Mouse (Mus musculus) urinary bladder, postnatal 36 days (tissue): ENCODE data around the gene Abcc3.

Experiments used
- DNase-seq, 2 experiments: peaks; one replicate each; pipeline ENCODE4 v3.0.0; 2022; ENCODE audit warnings: low spot score in 2 of 2, mixed read lengths in 1 of 2

Abcc3 gene

DNA sequence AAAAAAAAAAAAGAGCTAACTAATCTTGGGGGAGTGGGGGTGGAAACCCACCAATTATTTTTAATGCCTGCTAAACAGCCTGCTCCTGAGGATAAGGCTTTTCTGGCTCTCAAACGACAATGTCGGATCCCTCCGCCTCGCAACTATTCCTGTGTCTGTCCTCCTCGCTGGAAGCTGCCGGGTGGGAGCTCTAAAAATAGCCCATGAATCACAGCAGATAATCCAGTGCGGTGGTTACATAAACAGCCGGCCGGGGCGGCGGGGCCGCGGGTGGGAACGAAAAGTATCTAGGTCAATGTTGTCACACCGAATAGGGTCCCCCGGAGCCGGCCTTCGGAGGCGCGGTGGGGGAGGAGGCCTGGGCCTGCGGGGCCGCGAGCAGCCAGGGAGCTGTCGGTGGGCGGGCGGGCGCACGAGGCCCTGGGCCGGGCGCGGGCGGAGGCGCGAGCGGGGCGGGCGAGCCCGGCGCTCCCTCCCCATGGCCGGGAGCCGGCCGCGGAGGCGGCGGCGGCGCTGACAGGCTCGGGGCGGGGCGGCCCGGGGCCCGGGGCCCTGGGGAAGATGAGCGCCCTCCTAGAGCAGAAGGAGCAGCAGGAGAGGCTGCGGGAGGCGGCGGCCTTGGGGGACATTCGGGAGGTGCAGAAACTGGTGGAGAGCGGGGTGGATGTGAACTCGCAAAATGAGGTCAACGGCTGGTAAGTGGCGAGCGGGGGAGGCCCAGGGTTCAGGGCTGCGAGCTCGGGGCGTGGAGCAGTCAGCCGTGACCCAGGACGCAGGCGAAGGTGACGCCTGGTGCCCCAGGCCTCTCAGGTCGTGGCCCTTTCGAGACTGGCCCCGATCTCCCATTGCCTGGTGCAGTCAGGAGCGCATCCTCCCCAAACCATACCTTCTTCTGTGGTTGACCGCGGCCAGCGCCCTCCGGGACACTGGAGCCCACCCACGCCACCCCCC, 64.8 kb downstream of the Abcc3 start, which contains the start of gene Ankrd40:
TSS of gene Ankrd40 (plus strand) at position 309 of the 951 bp plus-strand sequence.
- peak; percentile 89 to 95 for DNase-seq

DNA sequence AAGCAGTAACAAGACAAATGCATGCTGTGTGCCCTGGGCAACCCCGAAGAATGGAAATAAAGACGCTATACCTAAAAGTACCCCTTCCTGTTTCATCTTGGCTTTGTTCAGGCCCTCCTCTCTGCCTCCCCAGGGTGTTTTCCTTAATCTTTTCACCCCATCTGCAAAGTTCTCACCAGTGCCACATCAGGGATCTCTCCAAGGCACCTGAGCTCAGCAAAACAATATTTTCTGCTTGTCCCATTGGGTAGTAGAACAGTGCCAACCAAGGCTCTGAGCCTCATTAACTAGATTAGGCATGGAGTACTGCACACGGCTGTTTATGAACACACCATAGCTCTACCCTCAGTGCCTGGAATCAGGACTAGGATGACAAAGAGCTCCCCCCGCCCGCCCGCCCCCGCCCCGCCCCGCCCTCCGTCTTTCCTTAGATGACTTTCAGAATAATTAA, 65.8 kb downstream of the Abcc3 start:
- DNase-seq = no peak

DNA sequence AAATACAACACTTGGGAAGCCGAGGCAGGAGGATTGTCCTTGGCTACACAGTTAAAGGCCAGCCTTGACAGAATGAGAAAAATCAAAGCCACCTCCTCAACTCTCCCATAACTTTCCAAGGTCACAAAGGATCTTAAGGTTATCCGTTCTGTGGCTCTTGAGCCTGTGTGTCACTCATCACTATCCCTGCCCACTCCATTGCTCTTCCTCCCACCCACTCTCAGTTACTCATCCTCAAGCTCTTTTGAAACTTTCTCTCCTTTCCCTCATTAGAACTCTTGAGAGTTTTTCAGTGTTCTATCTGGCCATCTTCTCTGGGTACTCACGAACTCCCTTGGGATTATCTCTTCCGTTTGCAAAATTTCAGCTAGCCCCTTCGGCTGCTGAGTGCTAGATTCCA, 68.2 kb downstream of the Abcc3 start:
- no peak for DNase-seq

DNA sequence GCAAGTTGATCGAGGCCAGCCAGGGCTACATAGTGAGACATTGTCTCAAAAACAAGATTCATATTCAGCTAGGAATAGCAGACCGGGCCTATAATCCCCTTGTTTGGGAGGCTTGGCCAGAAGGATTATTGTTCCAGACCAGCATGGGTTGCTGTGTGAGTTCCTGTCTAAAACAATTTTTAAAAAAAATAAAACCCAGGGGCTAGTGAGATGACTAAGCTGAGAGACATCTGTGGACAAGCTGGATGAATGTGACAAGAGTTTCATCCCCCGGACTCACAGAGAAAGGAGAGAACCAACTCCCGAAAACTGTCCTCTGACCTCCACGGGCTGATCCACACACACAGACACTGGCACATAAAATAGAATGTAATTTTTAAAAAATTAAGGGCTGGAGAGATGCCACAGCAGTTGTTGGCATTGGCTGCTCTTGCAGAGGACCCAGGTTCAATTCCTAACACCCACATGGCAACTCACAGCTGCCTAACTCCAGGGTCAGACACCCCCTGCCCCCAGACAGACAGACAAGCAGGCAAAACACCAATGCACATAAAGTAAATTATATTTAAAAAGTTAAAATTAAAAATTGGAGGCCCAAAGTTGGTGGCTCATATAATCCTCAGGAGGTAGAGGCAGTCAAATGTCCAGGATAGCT, 69.4 kb downstream of the Abcc3 start:
- no peak for DNase-seq

DNA sequence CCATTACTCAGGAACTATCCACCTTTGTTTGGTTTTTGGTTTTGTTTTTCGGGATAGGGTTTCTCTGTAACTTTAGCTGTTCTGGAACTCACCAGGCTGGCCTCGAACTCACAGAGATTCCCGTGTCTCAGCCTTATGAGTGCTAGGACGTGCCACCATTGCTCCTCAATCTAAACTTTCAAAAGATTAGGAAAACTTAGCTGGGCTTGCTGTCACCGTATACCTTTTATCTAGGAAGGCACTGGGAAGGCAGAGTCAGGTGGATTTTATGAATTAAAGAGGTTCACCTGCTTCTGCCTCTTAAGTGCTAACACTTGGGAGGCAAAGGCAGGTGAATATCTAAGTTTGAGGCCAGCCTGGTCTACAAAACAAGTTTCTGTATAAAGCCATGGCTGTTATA, 70.2 kb downstream of the Abcc3 start:
- DNase-seq = no peak

DNA sequence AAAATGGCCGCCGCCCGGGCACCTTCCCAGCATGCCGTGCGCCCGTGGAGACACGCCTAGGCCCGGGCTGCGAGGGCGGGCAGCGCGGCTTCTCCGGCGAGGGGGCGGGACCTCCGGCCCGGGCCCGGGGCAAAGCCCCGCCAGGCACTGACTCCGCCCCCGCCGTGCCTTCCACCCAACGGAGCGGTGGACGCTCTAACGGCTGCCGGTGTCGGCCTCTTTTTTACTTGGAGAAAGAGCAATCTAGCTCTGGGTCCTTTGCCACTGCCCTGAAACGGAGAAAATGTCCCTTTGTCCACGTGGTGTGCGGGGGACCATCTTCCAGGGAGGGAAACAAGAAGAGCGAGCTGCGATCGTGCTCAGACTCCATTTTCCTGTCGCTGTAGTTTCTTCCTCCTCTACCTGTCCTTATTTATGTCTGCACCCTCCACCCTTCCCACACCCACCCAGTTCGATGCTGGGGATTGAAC, 70.8 kb downstream of the Abcc3 start, which contains the start of gene Luc7l3:
TSS of gene Luc7l3 (minus strand) at position 58 of the 470 bp plus-strand sequence.
- peak; percentile 93 to 94 for DNase-seq

DNA sequence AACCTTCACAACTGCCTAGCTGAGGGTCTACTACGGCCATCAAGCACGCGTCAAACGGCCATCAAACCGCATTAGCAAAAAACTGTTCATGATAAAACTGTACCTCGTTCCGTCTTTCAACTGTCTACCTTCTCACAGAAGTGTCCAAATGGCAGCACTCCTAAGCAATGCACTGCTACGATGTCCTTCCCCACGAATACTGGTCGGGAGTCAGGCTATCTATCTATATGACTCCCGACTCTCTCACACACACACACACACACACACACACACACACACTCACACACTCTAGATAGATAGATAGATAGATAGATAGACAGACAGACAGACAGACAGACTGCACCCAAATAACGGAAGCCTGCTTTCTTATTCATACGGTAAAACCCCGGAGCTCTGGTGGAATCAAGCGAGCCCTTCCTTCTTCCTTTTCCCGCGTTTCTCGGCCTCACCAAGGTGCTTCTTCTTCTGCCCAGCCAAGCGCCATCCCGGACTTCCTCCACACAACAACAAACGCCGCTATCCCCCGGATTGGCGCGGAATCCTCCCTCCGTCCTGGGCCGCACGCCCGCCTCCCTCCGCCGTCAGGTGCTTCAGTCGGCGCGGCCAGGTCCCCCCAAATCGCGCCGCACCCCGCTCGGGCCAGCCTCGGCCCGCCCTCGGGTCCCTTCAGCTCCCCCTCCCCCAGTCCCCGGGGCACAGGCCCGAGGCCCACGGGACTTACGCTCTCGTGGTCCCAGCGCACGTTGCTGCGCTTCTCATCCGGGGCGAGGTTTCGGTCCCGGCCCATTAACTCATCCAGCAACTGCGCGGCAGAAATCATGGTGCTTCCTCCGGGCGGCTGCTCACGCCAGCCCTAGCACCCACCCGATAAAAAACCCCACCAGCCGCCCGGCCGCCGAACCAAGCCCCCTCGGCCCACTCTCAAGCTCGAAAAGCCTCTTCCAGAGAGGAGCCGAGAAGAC, 71.5 kb downstream of the Abcc3 start:
- peak in 1 of 2 experiments; percentile 56 for DNase-seq

DNA sequence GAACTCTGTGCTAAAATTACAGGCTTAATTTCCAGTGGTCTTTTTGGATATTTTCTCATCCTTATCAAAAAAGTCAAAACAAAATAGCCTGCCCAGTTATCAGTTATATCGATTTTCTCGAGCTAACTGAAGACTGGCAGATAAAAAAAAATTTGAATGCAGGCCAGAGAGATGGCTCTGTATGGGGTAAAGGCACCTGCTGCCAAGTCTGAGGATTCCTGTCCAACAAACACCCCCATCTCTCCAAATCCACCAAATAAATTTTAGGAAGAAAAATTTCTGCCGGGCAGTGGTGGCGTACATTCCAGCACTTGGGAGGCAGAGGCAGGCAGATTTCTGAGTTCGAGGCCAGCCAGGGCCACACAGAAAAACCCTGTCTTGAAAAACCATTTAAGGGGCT, 74.7 kb downstream of the Abcc3 start:
- no peak for DNase-seq

DNA sequence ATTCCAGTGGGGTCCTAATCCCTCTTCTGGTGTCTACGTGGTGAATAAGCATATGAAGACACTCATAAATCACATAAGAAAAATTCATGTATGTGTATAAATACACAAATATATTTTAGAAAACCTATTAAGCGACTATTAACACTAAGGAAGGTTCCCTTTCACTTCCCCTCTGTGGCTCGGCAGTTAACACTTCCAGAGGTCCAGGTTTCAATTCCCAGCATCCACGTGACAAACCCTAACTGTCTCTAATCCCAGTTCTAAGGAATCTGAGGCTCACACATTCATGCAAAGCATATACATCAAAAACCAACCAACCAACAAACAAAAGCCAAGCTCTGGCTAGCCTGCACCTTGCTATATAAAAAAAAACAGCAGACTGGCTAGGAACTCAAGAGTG, 75.3 kb downstream of the Abcc3 start:
- no peak for DNase-seq

DNA sequence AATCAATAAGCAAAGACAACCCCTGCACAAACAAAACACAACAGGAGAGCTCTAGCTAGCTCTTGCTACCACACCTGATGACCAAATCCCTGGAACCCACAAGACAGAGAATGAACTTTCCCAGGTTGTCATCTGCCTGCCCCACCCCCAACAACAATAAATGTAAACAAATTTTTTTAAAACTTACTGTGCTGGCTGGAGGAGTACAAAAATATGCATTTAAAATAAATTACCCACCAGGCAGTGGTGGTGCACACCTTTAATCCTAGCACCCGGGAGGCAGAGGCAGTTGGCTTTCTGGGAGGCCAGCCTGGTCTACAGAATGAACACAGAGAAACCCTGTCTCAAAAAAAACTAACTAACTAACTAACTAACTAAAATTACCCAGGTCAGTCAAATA, 75.8 kb downstream of the Abcc3 start:
- DNase-seq = no peak

DNA sequence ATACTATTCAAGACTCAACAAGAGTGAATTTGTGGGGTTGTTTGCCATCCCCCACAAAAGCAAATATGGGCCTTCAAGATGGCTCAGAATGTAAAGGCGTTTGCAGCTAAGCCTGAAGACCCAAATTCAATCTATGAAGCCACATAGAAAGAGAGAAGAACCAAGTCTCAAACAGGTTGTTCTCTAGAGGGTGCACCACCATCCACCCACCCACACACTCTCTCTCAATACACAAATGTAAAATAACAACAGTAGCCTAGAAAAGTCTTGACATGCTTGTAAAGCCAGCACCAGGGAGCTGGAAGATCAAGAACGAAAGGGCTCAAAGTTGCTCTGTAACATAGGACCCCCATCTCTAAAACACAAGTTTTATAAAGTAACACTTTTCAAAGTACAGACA, 76.3 kb downstream of the Abcc3 start:
- no peak for DNase-seq

DNA sequence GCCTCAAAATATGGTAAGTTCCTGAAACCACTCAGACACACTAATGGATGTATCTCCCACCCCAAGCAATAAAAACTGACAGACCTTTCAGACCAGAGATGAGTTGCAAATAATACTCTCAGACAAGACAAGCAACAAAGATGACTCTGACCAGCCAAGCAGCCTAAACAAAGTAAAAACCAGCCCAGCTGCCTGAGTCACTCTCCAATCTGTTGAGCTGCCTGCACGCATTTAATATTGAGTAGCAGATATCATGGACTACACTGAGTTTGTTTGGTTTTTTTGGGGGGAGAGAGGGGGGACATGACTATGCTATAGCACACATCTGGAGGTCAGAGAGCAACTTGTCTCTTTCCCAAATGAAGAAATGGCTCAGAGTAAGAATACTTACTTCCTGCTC, 77.5 kb downstream of the Abcc3 start:
- no peak for DNase-seq

DNA sequence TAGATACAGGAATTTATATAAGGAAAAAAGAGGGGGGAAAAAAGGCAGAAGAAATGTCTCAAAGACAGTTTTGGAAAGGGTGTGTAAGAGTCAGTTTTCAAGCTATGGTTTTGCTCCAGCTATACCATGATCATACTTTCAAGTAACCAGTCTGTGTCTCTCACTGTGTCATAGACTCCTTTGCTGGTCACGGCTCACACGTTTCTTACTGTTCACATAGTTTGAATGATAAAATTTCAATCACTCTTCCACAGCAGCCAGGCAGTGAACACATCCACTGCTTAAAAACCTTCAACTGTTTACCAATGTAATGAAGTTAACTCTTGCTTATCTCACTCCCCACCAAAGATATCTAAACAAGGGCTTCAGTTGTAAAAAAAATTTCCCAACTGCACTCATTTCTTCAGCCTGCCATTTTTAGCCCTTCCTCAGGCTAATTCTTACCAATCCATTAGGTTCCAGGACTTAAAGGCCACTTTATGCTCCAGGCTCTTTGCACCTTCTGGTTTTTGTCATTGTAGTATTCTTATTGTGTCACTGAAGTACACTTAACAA, 78.6 kb downstream of the Abcc3 start:
- DNase-seq = no peak

DNA sequence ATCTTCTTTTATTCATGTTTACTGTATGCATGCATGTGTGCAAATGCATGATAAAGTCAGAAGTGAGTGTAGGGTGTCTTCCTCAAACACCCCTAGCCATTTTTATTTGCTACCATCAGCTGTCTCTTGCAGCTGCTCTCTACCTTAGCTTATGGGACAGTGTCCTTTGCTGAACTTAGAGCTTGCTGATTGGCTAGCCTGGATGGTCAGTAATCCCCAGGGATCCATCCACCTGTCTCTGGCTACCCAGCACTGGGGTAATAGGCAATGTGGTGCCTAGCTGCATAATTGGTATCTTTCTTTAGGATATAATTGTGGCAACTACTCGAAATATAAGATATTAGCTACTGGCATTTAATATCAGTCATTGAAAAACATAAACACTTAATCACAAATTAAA, 80.1 kb downstream of the Abcc3 start:
- no peak for DNase-seq

DNA sequence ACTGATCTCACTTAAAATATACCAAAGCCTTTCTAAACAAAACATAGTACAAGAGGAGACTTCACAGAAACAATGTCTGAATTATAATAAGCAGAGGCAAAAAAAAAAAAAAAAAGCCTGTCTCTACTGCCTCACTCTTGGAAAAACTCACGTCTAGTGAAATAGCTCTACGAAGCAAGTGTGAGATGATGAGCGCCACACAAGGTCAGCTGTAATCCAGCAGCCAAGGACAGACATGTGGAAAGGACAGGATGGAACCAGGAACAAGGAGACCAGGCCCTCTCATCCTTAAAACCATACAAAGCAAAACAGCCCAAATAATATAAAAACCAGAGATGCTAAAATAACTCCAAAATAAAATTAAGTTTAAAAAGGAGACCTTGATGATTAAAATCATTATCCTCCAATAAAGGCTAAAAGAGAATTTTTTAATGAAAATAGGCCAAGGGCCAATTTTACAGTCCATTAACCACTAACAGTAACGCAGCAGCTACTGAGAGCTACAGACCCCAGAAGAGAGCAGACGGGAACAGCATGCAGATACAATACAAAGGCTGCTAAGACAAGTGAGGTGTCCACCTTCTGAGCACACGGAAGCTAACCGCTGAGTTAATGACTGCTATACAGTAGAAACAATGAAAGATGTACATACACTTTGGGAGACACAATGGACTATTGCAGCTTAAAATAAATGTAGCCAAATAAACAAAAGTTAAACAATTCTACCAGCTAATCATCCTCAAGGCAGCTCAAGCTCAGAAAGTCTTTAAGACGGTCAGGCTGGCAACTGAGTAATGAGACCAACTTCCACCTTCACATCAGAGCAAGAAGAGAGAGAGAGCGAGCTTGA, 97.6 kb downstream of the Abcc3 start:
- DNase-seq = no peak
